Mouse (Mus musculus) heart, adult 11 months (tissue): ENCODE results near the gene Dynlt1f.
"Not testable (repeated sequence)": the region's sequence is repeated elsewhere in the genome, so short reads cannot be mapped to it uniquely, and the experiment has no call there.

Experiments used
- DNase-seq: peaks from one replicate; pipeline ENCODE4 v3.0.0; 2022

Gene Dynlt1f

GRCm38 (mm10) chr17:6621976-6622375, 33.7 kb downstream of the Dynlt1f start:
- peak; percentile 91 for DNase-seq

- DNase-seq: peak; percentile 88
Measured at GRCm38 (mm10) chr17:6620730-6621451, 34.8 kb downstream of the Dynlt1f start.

DNA sequence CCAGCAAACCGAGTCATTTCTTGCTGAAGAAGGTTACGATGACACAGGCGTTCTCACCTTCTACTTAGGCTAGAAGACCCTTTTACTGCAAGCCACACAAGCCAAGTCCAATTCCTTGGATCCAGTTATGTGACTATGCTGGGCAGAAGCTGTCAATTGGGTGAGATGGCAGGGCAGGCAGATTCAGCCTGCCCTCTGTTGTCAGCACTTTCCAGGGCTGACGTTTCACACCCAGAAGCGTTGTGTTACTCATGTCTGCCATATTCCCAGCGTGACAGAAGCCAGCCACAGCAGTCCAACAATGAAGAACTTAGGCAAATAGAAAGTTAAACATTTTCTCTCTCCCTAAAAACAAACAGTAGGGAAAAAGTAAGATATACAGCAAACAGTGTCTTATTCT, 35.7 kb downstream of the Dynlt1f start:
- not testable (repeated sequence) for DNase-seq

- peak; percentile 91 for DNase-seq
Measured at GRCm38 (mm10) chr17:6619271-6619670, 36.4 kb downstream of the Dynlt1f start.

DNA sequence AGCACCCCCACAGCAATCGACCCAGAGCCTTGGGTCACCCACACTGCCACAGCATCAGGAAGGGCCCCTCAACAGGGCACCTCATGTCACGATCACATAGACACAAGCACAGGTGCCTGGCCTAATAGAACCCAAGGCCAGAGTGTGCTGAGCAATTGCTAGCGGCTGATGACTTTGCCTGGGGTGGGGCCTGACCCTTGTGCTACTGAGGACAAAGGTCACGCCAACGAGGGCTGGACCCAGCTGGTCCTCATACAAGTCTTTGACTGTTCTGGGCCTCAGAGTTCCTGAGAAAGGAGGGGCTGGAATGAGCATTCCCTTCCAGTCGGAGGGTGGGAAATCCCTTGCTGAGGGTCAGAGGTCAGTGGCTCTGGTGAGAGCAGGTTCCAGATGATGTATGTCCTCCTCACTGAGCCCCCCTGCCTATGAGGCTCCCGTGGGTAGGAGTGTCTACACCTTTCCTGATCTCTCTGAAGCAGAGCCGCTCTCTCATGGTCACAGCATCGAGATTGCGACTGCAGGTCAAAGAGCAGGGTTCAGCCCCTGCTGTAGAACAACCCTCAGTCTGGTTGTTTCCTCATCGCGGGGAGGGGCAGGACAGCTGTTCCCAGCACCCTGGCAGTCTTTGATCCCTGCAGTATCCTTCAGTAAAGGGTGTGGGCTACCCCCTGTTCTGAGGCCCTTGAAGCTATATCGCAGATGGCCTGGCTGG, 37.9 kb downstream of the Dynlt1f start:
- not testable (repeated sequence) for DNase-seq

- peak; percentile 90 for DNase-seq
Measured at GRCm38 (mm10) chr17:6616731-6617130, 39.0 kb downstream of the Dynlt1f start.

GRCm38 (mm10) chr17:6614316-6614715, 41.4 kb downstream of the Dynlt1f start:
- DNase-seq: peak; percentile 93

DNA sequence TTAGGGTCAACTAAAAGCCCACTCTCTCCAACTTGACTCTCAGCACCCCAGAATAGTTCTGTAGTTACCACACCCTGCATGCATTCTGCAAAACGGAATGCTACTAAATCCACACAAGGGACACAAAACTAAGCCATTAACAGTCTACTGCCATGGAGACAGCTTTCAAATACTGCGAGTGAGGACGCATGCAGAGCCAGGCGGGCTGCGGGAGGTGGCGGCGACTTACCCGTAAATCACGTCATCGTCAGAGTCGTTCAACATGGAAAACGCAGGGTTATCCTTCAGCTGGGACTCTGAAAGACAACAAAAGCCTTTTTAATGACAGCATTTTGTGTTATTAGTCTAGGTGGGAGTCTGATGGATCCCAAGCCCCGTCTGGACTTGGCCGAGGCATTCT, 42.2 kb downstream of the Dynlt1f start:
- peak; percentile 83 for DNase-seq

DNA sequence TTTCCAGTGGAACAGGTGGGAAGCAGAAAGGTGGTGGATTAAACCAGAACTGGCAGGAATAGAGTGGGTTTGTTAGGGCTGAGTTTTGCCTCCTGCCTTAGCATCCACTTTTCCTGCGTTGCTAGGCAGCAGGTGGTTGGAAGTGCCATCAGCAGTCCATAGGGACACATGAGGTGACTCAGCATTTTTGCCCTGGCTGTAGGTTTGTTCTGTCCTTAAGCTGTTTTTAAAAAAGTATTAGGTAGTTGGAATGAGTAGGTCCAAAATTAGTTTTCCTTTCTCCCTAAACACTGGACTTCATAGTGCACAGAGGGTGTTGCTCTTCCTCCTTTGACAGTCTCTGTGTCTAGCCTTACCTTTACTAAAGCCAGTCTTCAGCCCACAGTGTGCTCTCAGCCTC, 50.4 kb downstream of the Dynlt1f start:
- peak; percentile 71 for DNase-seq

GRCm38 (mm10) chr17:6602205-6602604, 53.5 kb downstream of the Dynlt1f start:
- DNase-seq: peak; percentile 28

GRCm38 (mm10) chr17:6601204-6601911, 54.3 kb downstream of the Dynlt1f start, which contains the start of gene Dynlt1c:
TSS of gene Dynlt1c (plus strand) at chr17:6601671.
- peak; percentile 99 for DNase-seq

DNA sequence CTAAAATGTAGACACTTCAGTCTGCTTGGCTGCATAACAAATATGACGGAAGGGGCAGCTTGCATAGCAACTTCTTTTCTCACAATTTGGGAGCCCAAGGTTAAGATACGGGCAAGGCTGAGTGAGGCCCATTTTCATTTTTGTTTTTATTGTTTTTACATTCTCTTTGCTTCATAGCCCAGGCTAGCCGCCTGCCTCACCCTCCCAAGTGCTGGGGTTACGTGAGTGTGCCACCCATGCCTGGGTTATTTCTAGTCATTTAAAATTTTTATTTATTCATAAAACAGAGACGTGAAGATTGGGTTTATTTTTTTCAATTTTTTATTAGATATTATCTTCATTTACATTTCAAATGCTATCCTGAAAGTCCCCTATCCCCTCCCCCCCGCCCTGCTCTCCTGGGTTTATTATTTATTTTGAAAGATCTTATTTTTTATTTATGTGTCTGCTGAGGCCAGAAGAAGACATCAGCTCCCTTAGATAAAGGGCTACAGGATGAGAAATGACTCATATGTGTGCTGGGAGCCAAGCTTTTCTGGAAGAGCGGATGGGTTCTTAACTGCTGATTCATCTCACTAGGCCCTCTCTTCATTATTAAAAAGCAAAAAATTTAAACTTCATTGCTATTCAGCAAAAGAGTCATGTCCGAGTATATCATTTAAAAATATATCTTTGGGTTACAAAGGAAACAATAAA, 55.3 kb downstream of the Dynlt1f start:
- DNase-seq: peak; percentile 98

- DNase-seq: peak; percentile 65
Measured at GRCm38 (mm10) chr17:6598356-6598755, 57.3 kb downstream of the Dynlt1f start.
